Mouse (Mus musculus): Measurements from ENCODE around the gene Cacnb1.

GRCm38 (mm10) chr11:97956905-97957560 lies 65.8 kb downstream of the Cacnb1 start:
- TF ChIP-seq CTCF (IDR thresholded peaks at IDR 0.05; ENCODE audit: control insufficient read depth, insufficient read depth, insufficient replicate concordance, low read depth, low read length) (no peak), POLR2A (IDR thresholded peaks at IDR 0.05; ENCODE audit: control insufficient read depth, low read depth, low read length) (no peak)

Measured in testis, adult 2 months (tissue).